Mouse (Mus musculus): ENCODE results near the gene Mms22l.
"Not testable (repeated sequence)": the region's sequence is repeated elsewhere in the genome, so short reads cannot be mapped to it uniquely, and the experiment has no call there.

The Mms22l gene

GRCm38 (mm10) chr4:24620440-24620839, 124.2 kb downstream of the Mms22l start:
- DNase-seq (ENCODE audit: low read depth, low spot score) = no peak

- DNase-seq (ENCODE audit: low read depth, low spot score) = no peak
These were observed 125.4 kb downstream of the Mms22l start for GRCm38 (mm10) chr4:24621422-24622187.

GRCm38 (mm10) chr4:24625951-24626584, 129.8 kb downstream of the Mms22l start:
- no peak for DNase-seq (ENCODE audit: low read depth, low spot score)

- no peak for DNase-seq (ENCODE audit: low read depth, low spot score)
These were observed 130.4 kb downstream of the Mms22l start for GRCm38 (mm10) chr4:24626686-24627085.

- DNase-seq (ENCODE audit: low read depth, low spot score) = no peak
These were observed 131.6 kb downstream of the Mms22l start for GRCm38 (mm10) chr4:24627871-24628270.

GRCm38 (mm10) chr4:24630430-24630829, 134.2 kb downstream of the Mms22l start:
- no peak for DNase-seq (ENCODE audit: low read depth, low spot score)

GRCm38 (mm10) chr4:24631177-24631911, 135.1 kb downstream of the Mms22l start:
- DNase-seq (ENCODE audit: low read depth, low spot score) = no peak

- DNase-seq (ENCODE audit: low read depth, low spot score) = no peak
These were observed 146.1 kb downstream of the Mms22l start for GRCm38 (mm10) chr4:24642306-24642705.

GRCm38 (mm10) chr4:24644735-24645134, 148.5 kb downstream of the Mms22l start:
- DNase-seq (ENCODE audit: low read depth, low spot score) = not testable (repeated sequence)
